Mouse (Mus musculus) lung, postnatal 25 days (tissue): ENCODE measurements around the gene Gm16442.
"Not testable (repeated sequence)": the region's sequence is repeated elsewhere in the genome, so short reads cannot be mapped to it uniquely, and the experiment has no call there.

Experiments
- DNase-seq: peaks from one replicate; pipeline ENCODE4 v3.0.0; 2022; ENCODE audit warnings: low spot score

Gm16442 gene

GRCm38 (mm10) chr7:20122479-20122878, at the start of gene Gm16442:
Gm16442 (minus strand) TSS chr7:20122579.
- not testable (repeated sequence) for DNase-seq

- not testable (repeated sequence) for DNase-seq
These were observed 45.9 kb upstream of the Gm16442 start, which contains the start of gene Vmn1r94 for GRCm38 (mm10) chr7:20168277-20168676. Vmn1r94 (minus strand) TSS chr7:20168377.

- DNase-seq, result not testable (repeated sequence)
These were observed 16.6 kb upstream of the Gm16442 start, which contains the start of gene Vmn1r93 for GRCm38 (mm10) chr7:20138988-20139387. Vmn1r93 (minus strand) TSS chr7:20139088.

DNA sequence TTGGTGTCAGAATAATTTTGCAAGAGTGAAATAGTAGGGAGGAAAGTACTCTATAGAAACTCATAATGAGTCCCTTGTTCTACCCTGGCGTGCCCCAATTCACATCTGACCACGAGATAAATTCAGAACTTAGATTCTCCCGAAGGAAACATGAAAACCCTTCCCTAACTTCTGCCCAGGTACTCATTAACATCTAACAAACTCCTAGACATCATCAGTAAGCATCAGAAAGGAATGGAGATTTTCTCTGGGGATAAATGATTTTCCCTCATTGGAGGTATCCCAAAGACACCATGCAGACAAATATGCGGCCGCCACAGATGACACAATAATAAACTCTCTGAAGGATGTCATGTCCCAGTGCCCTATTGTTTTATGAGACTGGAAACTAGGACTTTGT, 23.0 kb downstream of the Gm16442 start, which contains the start of gene Vmn1r91:
Gene Vmn1r91 (plus strand): TSS at position 301 of the 400 bp plus-strand sequence.
- not testable (repeated sequence) for DNase-seq

- not testable (repeated sequence) for DNase-seq
These were observed 44.3 kb downstream of the Gm16442 start for GRCm38 (mm10) chr7:20078118-20078517.
